8 mouse cellular contexts compared by ENCODE assay signal in the genomic region with DNA sequence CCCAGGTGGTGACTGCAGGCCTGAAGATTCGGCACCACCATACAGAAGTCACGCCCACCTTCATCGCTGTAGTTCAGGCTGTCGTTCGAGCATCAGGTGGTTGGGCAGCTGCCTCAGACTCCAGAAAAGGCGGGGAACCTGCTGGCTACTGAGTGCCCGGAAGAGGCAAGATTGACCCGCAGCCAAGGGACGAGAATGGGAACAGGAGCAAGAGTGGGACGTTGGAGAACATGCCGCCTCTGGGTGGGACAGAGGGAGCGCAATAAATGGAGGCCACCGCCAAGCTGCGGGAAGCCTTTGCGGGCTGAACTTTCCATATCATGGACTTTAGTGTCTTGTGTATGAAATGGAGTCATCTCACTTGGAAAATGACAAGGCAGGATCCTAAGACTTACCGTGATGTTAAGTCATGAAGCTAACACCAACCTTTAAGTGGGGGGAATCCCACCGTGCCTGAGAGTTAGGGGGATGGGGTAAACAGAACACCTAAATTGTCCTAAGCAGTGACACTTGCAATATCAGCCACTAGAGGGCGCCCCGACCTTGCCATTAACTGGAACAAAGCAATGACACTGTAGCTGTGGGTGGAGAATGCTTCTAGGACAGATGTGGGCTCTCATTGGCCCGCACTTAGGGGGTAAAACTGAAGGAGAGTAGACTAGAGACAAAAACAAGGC. TPM values are rescaled to one million over a fixed set of nuclear protein-coding genes. Genes with fewer than 3 reads are reported as not detected.
DNase-seq lines count a peak whose midpoint lies in the region; ATAC-seq and TF ChIP-seq lines count a peak whose summit lies in the region.

No protein-coding gene starts in this region.

- TF ChIP-seq POLR2A in cortical plate, adult 2 months (IDR thresholded peaks at IDR 0.05; ENCODE audit: extremely low read depth, insufficient read depth, low read length): no peak

- TF ChIP-seq CTCF in cortical plate, adult 2 months (IDR thresholded peaks at IDR 0.05; ENCODE audit: extremely low read depth, insufficient read depth, low read length): peak; percentile 97

- DNase-seq in gastrocnemius, postnatal 10 days: peak; percentile 94
- peak; percentile 94 for DNase-seq in induced T-regulatory cell, adult 2 months (ENCODE audit: low read depth)
- DNase-seq in left cerebral cortex, adult 8-10 months (ENCODE audit: low spot score in 2 of 2): peak; percentile 71 to 90
- DNase-seq in right cerebral cortex, postnatal 25 days: peak; percentile 78
- peak; percentile 83 to 87 for DNase-seq in urinary bladder, postnatal 36 days (ENCODE audit: low spot score in 2 of 2)

- H3K4me1 ChIP-seq in cortical plate, adult 2 months (ENCODE audit: control insufficient read depth, insufficient read depth, low read length): no peaks in the 10 kb centered on the region; the same call in 1 of the 2 replicates

- no peak overlapping the region for H3K4me3 ChIP-seq in cortical plate, adult 2 months (ENCODE audit: insufficient read depth, low read length)

- H3K27ac ChIP-seq in cortical plate, adult 2 months (ENCODE audit: insufficient read depth, low read length): no peak overlapping the region

- peak; percentile 79 for ATAC-seq in activated CD4-positive, CD25-positive, alpha-beta regulatory T cell, adult 4 months
- peak; percentile 64 for ATAC-seq in megakaryocyte-erythroid progenitor cell, adult 5-6 weeks (replicated peaks; ENCODE audit: low FRiP score, low TSS enrichment, poor library complexity, severe bottlenecking)

RNA-seq across cellular contexts. Expression of gene Ggt5, which starts 3.1 kb away (rescaled TPM):
- under 1 TPM; 0.15 to 0.64 TPM for polyA plus RNA-seq in activated CD4-positive, CD25-positive, alpha-beta regulatory T cell, adult 4 months (2017; shearing (Covaris generic))
- 4.9 and 5.8 TPM in 2 replicates for polyA plus RNA-seq in cortical plate, adult 2 months (2012; rRNA removed)
- total RNA-seq in gastrocnemius, postnatal 10 days (2021): 1 to 10 TPM; 5.8 to 7.0 TPM
- total RNA-seq in left cerebral cortex, adult 8-10 months (2022): 1 to 10 TPM; 1.8 to 3.5 (median 2.4) TPM
- 0.52 and 0.67 TPM in 2 replicates for total RNA-seq in megakaryocyte-erythroid progenitor cell, adult 5-6 weeks (2014; fragmentation: Nextera tagmentation)
- total RNA-seq in megakaryocyte-erythroid progenitor cell, adult 5-6 weeks (2017): 0.70 and 2.7 TPM in 2 replicates

RNA-seq across cellular contexts. Expression of gene Ggt1, which starts 24.6 kb away (rescaled TPM):
- polyA plus RNA-seq in activated CD4-positive, CD25-positive, alpha-beta regulatory T cell, adult 4 months (2017; shearing (Covaris generic)): 1 to 10 TPM; 2.1 to 3.1 TPM
- polyA plus RNA-seq in cortical plate, adult 2 months (2012; rRNA removed): 3.8 and 4.7 TPM in 2 replicates
- total RNA-seq in gastrocnemius, postnatal 10 days (2021): 1 to 10 TPM in 1 of 2 experiments, under 1 TPM in 1; 0.52 to 1.0 TPM
- total RNA-seq in left cerebral cortex, adult 8-10 months (2022): 1 to 10 TPM; 2.3 to 5.5 (median 4.5) TPM
- 3.3 TPM in 1 of 2 replicates, not detected in the other for total RNA-seq in megakaryocyte-erythroid progenitor cell, adult 5-6 weeks (2014; fragmentation: Nextera tagmentation)
- total RNA-seq in megakaryocyte-erythroid progenitor cell, adult 5-6 weeks (2017): not detected in 2 replicates

RNA-seq across cellular contexts. Expression of gene Lrrc75b, which starts 25.9 kb away (rescaled TPM):
- polyA plus RNA-seq in activated CD4-positive, CD25-positive, alpha-beta regulatory T cell, adult 4 months (2017; shearing (Covaris generic)): under 1 TPM; 0.45 to 0.65 TPM
- polyA plus RNA-seq in cortical plate, adult 2 months (2012; rRNA removed): 8.9 and 9.9 TPM in 2 replicates
- total RNA-seq in gastrocnemius, postnatal 10 days (2021): 1 to 10 TPM; 1.3 to 1.9 TPM
- 10 to 100 TPM; 10.9 to 15.5 (median 12.0) TPM for total RNA-seq in left cerebral cortex, adult 8-10 months (2022)
- 0.07 TPM in 1 of 2 replicates, not detected in the other for total RNA-seq in megakaryocyte-erythroid progenitor cell, adult 5-6 weeks (2014; fragmentation: Nextera tagmentation)
- total RNA-seq in megakaryocyte-erythroid progenitor cell, adult 5-6 weeks (2017): not detected in 2 replicates

RNA-seq across cellular contexts. Expression of gene Susd2, which starts 57.8 kb away (rescaled TPM):
- polyA plus RNA-seq in activated CD4-positive, CD25-positive, alpha-beta regulatory T cell, adult 4 months (2017; shearing (Covaris generic)): 10 to 100 TPM in 1 of 2 experiments, 1 to 10 TPM in 1; 6.2 to 12.5 TPM
- 8.9 and 10.9 TPM in 2 replicates for polyA plus RNA-seq in cortical plate, adult 2 months (2012; rRNA removed)
- 1 to 10 TPM; 2.6 to 3.3 TPM for total RNA-seq in gastrocnemius, postnatal 10 days (2021)
- 10 to 100 TPM in 2 of 4 experiments, 1 to 10 TPM in 2; 8.7 to 12.0 (median 10.3) TPM for total RNA-seq in left cerebral cortex, adult 8-10 months (2022)
- 2.3 and 4.8 TPM in 2 replicates for total RNA-seq in megakaryocyte-erythroid progenitor cell, adult 5-6 weeks (2014; fragmentation: Nextera tagmentation)
- total RNA-seq in megakaryocyte-erythroid progenitor cell, adult 5-6 weeks (2017): 0.69 and 0.94 TPM in 2 replicates

Comparison
In these comparisons a context has a peak if more than half of its experiments do, and no peak if none do; other contexts are left out.
1. RNA of gene Lrrc75b, which starts 25.9 kb away (total RNA-seq): 10.9 to 15.5 TPM in left cerebral cortex, adult 8-10 months; 1.3 to 1.9 TPM in gastrocnemius, postnatal 10 days and 0.07 TPM in megakaryocyte-erythroid progenitor cell, adult 5-6 weeks; every median in the first group is over 4 times any median in the second.
2. Peak in every context shown above with its lines, with median percentiles within 50 percentile points of each other: DNase-seq.